Mouse (Mus musculus) heart, postnatal 4 days (tissue): ENCODE data around the gene Actl6b. TPM values are rescaled to one million over a fixed set of nuclear protein-coding genes. Genes with fewer than 3 reads are reported as not detected.
A peak's percentile ranks its signal among the peaks of the same experiment; 100 is the strongest.

Source experiments
- DNase-seq: peaks from one replicate; pipeline ENCODE4 v3.0.0; 2021
- total RNA-seq, 2 experiments: library from RNA; stranded (reverse); gene quantifications; 2 replicates each; pipeline ENCODE4 v1.2.3; 2021

The Actl6b gene
- total RNA-seq, 2 experiments from 2014 or later = not detected

- no peak for DNase-seq
Measured at GRCm38 (mm10) chr5:137529221-137529995, 23.9 kb upstream of the Actl6b start.

GRCm38 (mm10) chr5:137530075-137530474 lies 23.2 kb upstream of the Actl6b start:
- DNase-seq = no peak

GRCm38 (mm10) chr5:137530588-137531413 lies 22.5 kb upstream of the Actl6b start:
- DNase-seq = peak; percentile 88

- DNase-seq = peak; percentile 77
Measured at GRCm38 (mm10) chr5:137531414-137532130, 21.7 kb upstream of the Actl6b start.

GRCm38 (mm10) chr5:137532131-137532807 lies 21.0 kb upstream of the Actl6b start:
- DNase-seq = no peak

- no peak for DNase-seq
Measured at GRCm38 (mm10) chr5:137532808-137533116, 20.6 kb upstream of the Actl6b start.

GRCm38 (mm10) chr5:137533117-137533827 lies 20.0 kb upstream of the Actl6b start, which contains the start of the genes Epo and Gnb2:
TSS of gene Epo (minus strand) at chr5:137533242.
TSS of gene Gnb2 (minus strand) at chr5:137533510.
- peak; percentile 99 for DNase-seq

- no peak for DNase-seq
Measured at GRCm38 (mm10) chr5:137534762-137535161, 18.6 kb upstream of the Actl6b start.

GRCm38 (mm10) chr5:137535318-137535717 lies 18.0 kb upstream of the Actl6b start:
- DNase-seq = no peak

- no peak for DNase-seq
Measured at GRCm38 (mm10) chr5:137537461-137537860, 15.9 kb upstream of the Actl6b start.

GRCm38 (mm10) chr5:137539291-137539801 lies 14.0 kb upstream of the Actl6b start:
- no peak for DNase-seq

GRCm38 (mm10) chr5:137540991-137541390 lies 12.3 kb upstream of the Actl6b start:
- no peak for DNase-seq

- DNase-seq = no peak
Measured at GRCm38 (mm10) chr5:137541768-137542540, 11.4 kb upstream of the Actl6b start.

- no peak for DNase-seq
Measured at GRCm38 (mm10) chr5:137544926-137545325, 8.4 kb upstream of the Actl6b start.

GRCm38 (mm10) chr5:137545596-137545995 lies 7.7 kb upstream of the Actl6b start:
- DNase-seq = no peak

- DNase-seq = no peak
Measured at GRCm38 (mm10) chr5:137549840-137550239, 3.5 kb upstream of the Actl6b start.

- no peak for DNase-seq
Measured at GRCm38 (mm10) chr5:137551119-137551518, 2.2 kb upstream of the Actl6b start.

GRCm38 (mm10) chr5:137553000-137553399 lies 317 bp upstream of the Actl6b start:
- DNase-seq = no peak

GRCm38 (mm10) chr5:137553898-137554297 lies 581 bp downstream of the Actl6b start:
- no peak for DNase-seq

- no peak for DNase-seq
Measured at GRCm38 (mm10) chr5:137561556-137561955, 8.2 kb downstream of the Actl6b start.

- DNase-seq = no peak
Measured at GRCm38 (mm10) chr5:137562965-137563364, 9.6 kb downstream of the Actl6b start.
